Mouse (Mus musculus) intestine, embryonic 15.5 days (tissue): ENCODE measurements at regions not wholly inside any gene's neighbourhood (a gene's known extent, or its start where the extent isn't known, plus 50 kb on each side); places are given as distances from the start of the nearest gene placed in this dataset.

Experiments used
- ATAC-seq: fragments of 200-750 bp; cut with Nextera tagmentation; 2 replicates; pipeline ENCODE4 v1.8.0; 2017; ENCODE audit warnings: moderate TSS enrichment, moderate library complexity
- H3K27ac ChIP-seq: fragments of 300-500 bp; sonication (generic); 2 replicates; pipeline ENCODE4 v1.5.1; 2015; ENCODE audit warnings: mild to moderate bottlenecking, inconsistent platforms
- H3K27me3 ChIP-seq: fragments of 300-500 bp; sonication (generic); replicated peaks from 2 replicates; pipeline ENCODE4 v1.6.1; 2015; ENCODE audit warnings: inconsistent platforms
- H3K36me3 ChIP-seq: fragments of 300-500 bp; sonication (generic); 2 replicates; pipeline ENCODE4 v1.6.1; 2015; ENCODE audit warnings: inconsistent platforms
- H3K4me1 ChIP-seq: fragments of 300-500 bp; sonication (generic); replicated peaks from 2 replicates; pipeline ENCODE4 v1.6.1; 2015; ENCODE audit warnings: inconsistent platforms
- H3K4me2 ChIP-seq: fragments of 300-500 bp; sonication (generic); replicated peaks from 2 replicates; pipeline ENCODE4 v1.6.1; 2015; ENCODE audit warnings: mild to moderate bottlenecking, inconsistent platforms
- H3K4me3 ChIP-seq: fragments of 300-500 bp; sonication (generic); replicated peaks from 2 replicates; pipeline ENCODE4 v1.5.1; 2015; ENCODE audit warnings: inconsistent platforms
- H3K9ac ChIP-seq: fragments of 300-500 bp; sonication (generic); 2 replicates; pipeline ENCODE4 v1.6.1; 2015; ENCODE audit warnings: inconsistent platforms
- H3K9me3 ChIP-seq: fragments of 300-500 bp; sonication (generic); 2 replicates; pipeline ENCODE4 v1.6.1; 2016; ENCODE audit warnings: inconsistent platforms
- WGBS: fragments of 180-500 bp; shearing (Covaris S2); methylation state at CpG from one replicate; pipeline ENCODE4 v1.1.7; 2015; 5-methylcytosine and 5-hydroxymethylcytosine counted together

DNA sequence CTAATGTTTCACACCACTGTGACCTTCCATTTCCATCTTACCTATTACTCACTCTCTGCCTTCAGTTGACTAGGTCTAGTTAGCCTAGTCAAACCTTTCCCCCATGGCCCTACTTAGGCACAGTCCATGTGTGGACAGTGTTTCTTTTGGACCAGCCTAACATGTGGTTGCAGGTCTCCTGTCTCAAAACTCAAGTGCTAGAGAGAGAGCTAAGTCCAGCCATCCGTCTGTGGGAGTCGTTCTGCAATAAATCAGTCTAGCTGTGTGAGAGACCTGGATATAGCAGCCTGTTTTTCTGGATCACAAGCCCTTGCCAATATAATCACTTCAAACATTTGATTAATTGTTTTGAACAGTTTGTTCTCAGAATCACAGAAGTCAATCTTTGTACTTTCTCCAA lies 57.2 kb upstream of the Arhgef26 start:
- no peak overlapping the region for H3K4me3 ChIP-seq
- no peaks in the 10 kb centered on the region for H3K27me3 ChIP-seq
- H3K9me3 ChIP-seq: no peaks in the 10 kb centered on the region
- no peak for ATAC-seq
- no peak overlapping the region for H3K27ac ChIP-seq
- no peaks in the 10 kb centered on the region for H3K36me3 ChIP-seq
- no peak overlapping the region for H3K4me2 ChIP-seq
- H3K4me1 ChIP-seq: no peaks in the 10 kb centered on the region
- WGBS: 48% methylated on average over 2 of the region's 2 CpGs
- H3K9ac ChIP-seq: no peak overlapping the region
